Mouse (Mus musculus) embryonic stem cell, embryonic (primary cell): ENCODE results near the gene Kif13a.

Experiments
- CTCF ChIA-PET, 4 experiments: fragments of 300-600 bp in 2 of 4; fragments of 350-600 bp in 2 of 4; sonication (Branson Sonifier 250); formaldehyde crosslinking; loops; one replicate each; lab custom pipeline; 2022; ENCODE audit warnings: inconsistent platforms in 2 of 4; lab: Charles Lee
- POLR2A ChIA-PET, 4 experiments: fragments of 300-600 bp in 2 of 4; fragments of 350-600 bp in 2 of 4; sonication (Branson Sonifier 250); formaldehyde crosslinking; loops; one replicate each; lab custom pipeline; 2022; ENCODE audit warnings: antibody characterized with exemption in 4 of 4, inconsistent platforms in 1 of 4; lab: Charles Lee

The Kif13a gene

GRCm38 (mm10) chr13:46725227-46725626, 204.4 kb downstream of the Kif13a start:
- ChIA-PET POLR2A (interaction anchor here in 2 of 4 experiments (0.8 to 7.9 kb wide), 20 partner anchors 9 to 331 kb away, joined by 3 to 139 read pairs (median 5); no protein-coding TSS in a partner anchor), CTCF (interaction anchor here in 3 of 4 experiments (0.5 to 0.9 kb wide), 3 partner anchors 22 to 33 kb away, joined by 3 read pairs; no protein-coding TSS in a partner anchor)

GRCm38 (mm10) chr13:46724371-46724770, 205.3 kb downstream of the Kif13a start:
- ChIA-PET CTCF (interaction anchor here in 1 of 4 experiments (0.9 kb wide), 1 partner anchor 21 kb away, joined by 3 read pairs; no protein-coding TSS in a partner anchor), POLR2A (interaction anchor here in 3 of 4 experiments (0.6 to 7.9 kb wide), 18 partner anchors 8 to 84 kb away, joined by 3 to 139 read pairs (median 4); no protein-coding TSS in a partner anchor)

DNA sequence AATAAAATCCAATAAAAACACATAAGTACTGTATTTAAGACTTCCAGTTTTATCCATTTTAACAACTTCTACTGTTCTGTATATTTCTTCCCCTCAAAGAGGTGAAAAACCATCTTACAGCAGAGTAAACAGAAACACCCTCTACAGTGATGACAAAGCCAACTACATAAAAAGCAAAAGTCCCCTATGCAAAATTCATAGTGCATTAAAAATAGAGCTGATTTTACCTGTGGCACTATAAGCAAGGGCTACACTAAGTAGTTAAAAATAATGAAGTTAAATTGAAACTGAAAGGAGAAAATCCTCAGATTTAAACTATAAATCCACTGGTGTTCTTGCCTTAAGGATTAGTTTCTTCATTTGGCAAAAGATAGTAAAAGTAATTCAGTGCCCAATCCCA, 208.7 kb downstream of the Kif13a start:
- POLR2A ChIA-PET = no interaction called here
- CTCF ChIA-PET = interaction anchor here in 1 of 4 experiments (0.6 kb wide), 1 partner anchor 18 kb away, joined by 3 read pairs; no protein-coding TSS in a partner anchor

DNA sequence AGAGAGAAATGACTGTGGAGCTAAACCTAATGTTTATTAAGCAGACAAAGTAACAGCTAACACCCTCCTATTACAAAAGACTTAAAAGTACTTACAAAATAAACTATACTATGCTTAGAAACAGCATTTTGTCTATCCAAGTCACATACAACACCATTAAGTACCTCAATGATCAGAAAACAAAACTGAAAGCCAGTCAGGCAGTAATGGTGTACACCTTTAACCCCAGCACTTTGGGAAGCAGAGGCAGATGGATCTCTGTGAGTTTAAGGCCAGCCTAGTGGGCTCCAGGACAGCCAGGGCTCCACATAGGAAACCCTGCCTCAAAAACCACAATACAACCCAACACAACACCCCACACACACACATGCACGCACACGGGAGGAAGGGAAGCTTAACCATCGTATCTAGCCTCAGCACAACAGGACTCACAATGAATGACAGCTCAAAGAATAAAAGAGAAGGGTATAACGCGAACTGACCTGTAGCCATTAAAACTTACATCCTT, 210.7 kb downstream of the Kif13a start:
- ChIA-PET CTCF (interaction anchor here in 1 of 4 experiments (0.6 kb wide), 1 partner anchor 727 kb away, joined by 3 read pairs; no protein-coding TSS in a partner anchor), POLR2A (interaction anchor here in 2 of 4 experiments (0.5 to 12.7 kb wide), 7 partner anchors 7 to 206 kb away, joined by 3 to 139 read pairs (median 4); partner anchors contain the start of gene Nup153 (in 1 of the 2))

DNA sequence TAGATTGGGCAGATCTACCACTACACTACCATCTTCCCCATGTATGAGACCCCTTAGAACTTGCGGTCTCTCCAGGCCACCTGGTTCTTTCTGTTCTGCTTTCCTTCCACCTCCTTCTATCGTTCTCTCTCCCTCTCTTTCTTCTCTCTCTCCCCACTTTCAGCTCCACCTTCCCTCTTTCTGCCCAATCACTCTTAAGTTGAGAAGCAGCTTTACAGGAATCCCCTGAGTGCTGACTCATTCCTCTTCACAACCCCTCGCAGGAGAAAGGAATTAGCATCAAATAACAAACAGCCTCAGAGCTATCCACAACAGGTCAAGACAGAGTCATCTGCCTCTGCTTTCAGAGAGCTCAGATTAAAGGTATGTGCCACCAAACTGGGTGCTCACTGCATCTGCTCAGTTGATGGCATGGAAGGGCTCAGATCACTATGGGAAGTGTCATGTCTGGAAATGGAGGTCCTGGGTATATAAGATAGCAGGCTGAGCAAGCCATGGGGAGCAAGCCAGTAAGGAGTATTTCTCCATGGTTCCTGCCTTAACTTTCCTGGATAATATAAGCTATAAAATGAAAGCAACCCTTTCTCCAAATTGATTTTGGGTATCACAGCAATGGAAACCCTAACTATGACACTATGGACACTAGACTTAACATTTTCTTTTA, 213.6 kb downstream of the Kif13a start:
- POLR2A ChIA-PET = interaction anchor here in 3 of 4 experiments (0.8 to 12.7 kb wide), 21 partner anchors 8 to 387 kb away, joined by 3 to 139 read pairs (median 4); partner anchors contain the start of gene Nup153 (in 3 of the 3)
- CTCF ChIA-PET = interaction anchor here in 2 of 4 experiments (0.7 to 0.8 kb wide), 2 partner anchors 13 to 123 kb away, joined by 3 read pairs; no protein-coding TSS in a partner anchor

GRCm38 (mm10) chr13:46713486-46713885, 216.2 kb downstream of the Kif13a start:
- ChIA-PET CTCF (no interaction called here), POLR2A (interaction anchor here in 3 of 4 experiments (1.0 to 12.7 kb wide), 9 partner anchors 10 to 43 kb away, joined by 3 to 139 read pairs (median 5); partner anchors contain the start of gene Nup153 (in 1 of the 3))

- ChIA-PET CTCF (interaction anchor here (0.5 to 1.2 kb wide), 7 partner anchors 13 to 392 kb away, joined by 3 to 5 read pairs (median 3); no protein-coding TSS in a partner anchor), POLR2A (interaction anchor here in 2 of 4 experiments (0.7 to 6.1 kb wide), 19 partner anchors 8 to 58 kb away, joined by 3 to 43 read pairs (median 4); no protein-coding TSS in a partner anchor)
Measured at GRCm38 (mm10) chr13:46703138-46703537, 226.5 kb downstream of the Kif13a start.

GRCm38 (mm10) chr13:46701486-46701885, 228.2 kb downstream of the Kif13a start:
- ChIA-PET POLR2A (interaction anchor here in 2 of 4 experiments (1.0 to 6.1 kb wide), 11 partner anchors 8 to 25 kb away, joined by 3 to 43 read pairs (median 5); no protein-coding TSS in a partner anchor), CTCF (interaction anchor here in 2 of 4 experiments (0.6 kb wide), 2 partner anchors 254 to 522 kb away, joined by 3 to 8 read pairs; no protein-coding TSS in a partner anchor)

DNA sequence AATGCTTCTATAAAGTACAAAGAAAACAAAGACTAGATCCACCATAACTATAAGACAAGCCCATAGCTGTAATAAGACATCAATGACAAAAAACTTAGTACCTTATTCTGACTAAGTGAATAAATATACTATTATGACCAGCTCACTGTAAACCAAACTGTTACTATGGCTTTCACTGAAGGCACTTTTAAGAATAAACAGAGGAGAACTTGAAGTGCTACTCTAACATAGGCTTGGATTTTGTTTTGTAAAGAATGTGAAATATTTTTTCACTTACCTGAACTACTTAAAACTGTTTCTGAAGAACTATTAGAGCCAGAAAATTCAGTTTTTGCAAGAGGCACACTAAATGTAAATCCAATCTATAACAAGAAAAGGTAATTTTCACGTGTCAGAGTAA, 230.3 kb downstream of the Kif13a start:
- ChIA-PET CTCF (no interaction called here), POLR2A (interaction anchor here in 1 of 4 experiments (0.7 to 6.1 kb wide), 7 partner anchors 9 to 646 kb away, joined by 3 to 43 read pairs (median 5); no protein-coding TSS in a partner anchor)
